Mouse (Mus musculus): ENCODE data around the gene Ankrd13b. TPM values are rescaled to one million over a fixed set of nuclear protein-coding genes. Genes with fewer than 3 reads are reported as not detected.

Gene Ankrd13b
- total and polyA plus RNA-seq, 3 experiments = 22.6 to 54.0 TPM; not detected in 1

GRCm38 (mm10) chr11:77494782-77495181 lies 5.3 kb upstream of the Ankrd13b start:
- H3K9ac ChIP-seq (ENCODE audit: control insufficient read depth, low read depth, low read length, poor library complexity, severe bottlenecking) = no peak overlapping the region; the same call in 1 of the 2 replicates
- H3K27ac ChIP-seq (ENCODE audit: control insufficient read depth, low read depth, low read length) = no peak overlapping the region
- TF ChIP-seq CHD2 (IDR thresholded peaks at IDR 0.05; ENCODE audit: low read length) (no peak), TAL1 (IDR thresholded peaks at IDR 0.05; ENCODE audit: low read length) (no peak), ZC3H11A (IDR thresholded peaks at IDR 0.05; ENCODE audit: low read depth, low read length) (no peak), GABPA (IDR thresholded peaks at IDR 0.05; ENCODE audit: low read depth, low read length) (no peak), UBTF (IDR thresholded peaks at IDR 0.05; ENCODE audit: borderline replicate concordance, insufficient read depth, low read depth, low read length) (no peak), ZNF384 (IDR thresholded peaks at IDR 0.05; ENCODE audit: low read depth, low read length) (no peak), KAT2A (conservative IDR thresholded peaks at IDR 0.05; ENCODE audit: low read depth, low read length) (no peak), POLR2A (IDR thresholded peaks at IDR 0.05; ENCODE audit: control insufficient read depth in 1 of 2, insufficient read depth in 1 of 2, low read depth in 1 of 2, low read length in 2 of 2, poor library complexity in 1 of 2) (no peak), ETS1 (IDR thresholded peaks at IDR 0.05; ENCODE audit: low read depth, low read length) (no peak)
- DNase-seq (ENCODE audit: low read depth, low spot score) = no peak
- peaks cover 2 to 19% of the 10 kb centered on the region in 2 experiments; a peak in 3 of 4 replicates for H3K4me1 ChIP-seq (ENCODE audit: control insufficient read depth in 1 of 2, insufficient read depth in 2 of 2, low read length in 2 of 2)
- H3K9me3 ChIP-seq (replicated peaks; ENCODE audit: insufficient read depth, low read length) = no peaks in the 10 kb centered on the region
- peaks cover 50% of the 10 kb centered on the region for H3K79me2 ChIP-seq (ENCODE audit: control insufficient read depth, insufficient read depth, low read length, poor library complexity)
- no peaks in the 10 kb centered on the region for H3K27me3 ChIP-seq (ENCODE audit: control insufficient read depth in 1 of 2, insufficient read depth in 2 of 2, low read length in 2 of 2)
- H3K4me3 ChIP-seq (ENCODE audit: control insufficient read depth in 1 of 2, insufficient read depth in 1 of 2, low read depth in 2 of 2, low read length in 2 of 2) = peak overlapping the region in 1 of 2 experiments; percentile 57; a peak in 2 of 4 replicates
- H3K36me3 ChIP-seq (ENCODE audit: control insufficient read depth in 1 of 2, insufficient read depth in 2 of 2, low read length in 2 of 2) = peaks cover 0 to 13% of the 10 kb centered on the region in 2 experiments; a peak in 3 of 4 replicates

GRCm38 (mm10) chr11:77494344-77494676 lies 4.8 kb upstream of the Ankrd13b start:
- H3K9me3 ChIP-seq (replicated peaks; ENCODE audit: insufficient read depth, low read length) = no peaks in the 10 kb centered on the region
- peaks cover 53% of the 10 kb centered on the region for H3K79me2 ChIP-seq (ENCODE audit: control insufficient read depth, insufficient read depth, low read length, poor library complexity)
- peak overlapping the region; percentile 75 for H3K9ac ChIP-seq (ENCODE audit: control insufficient read depth, low read depth, low read length, poor library complexity, severe bottlenecking)
- TF ChIP-seq NRF1 (IDR thresholded peaks at IDR 0.05; ENCODE audit: insufficient read depth, low read depth, low read length, poor library complexity, severe bottlenecking) (no peak), RCOR1 (IDR thresholded peaks at IDR 0.05; ENCODE audit: low read depth, low read length) (no peak), ELF1 (IDR thresholded peaks at IDR 0.05; ENCODE audit: low read depth, low read length) (no peak), TBP (IDR thresholded peaks at IDR 0.05; ENCODE audit: low read depth, low read length) (no peak)
- DNase-seq (ENCODE audit: low read depth, low spot score) = no peak
- peaks cover 0 to 13% of the 10 kb centered on the region in 2 experiments; a peak in 2 of 4 replicates for H3K36me3 ChIP-seq (ENCODE audit: control insufficient read depth in 1 of 2, insufficient read depth in 2 of 2, low read length in 2 of 2)
- H3K4me3 ChIP-seq (ENCODE audit: control insufficient read depth in 1 of 2, insufficient read depth in 1 of 2, low read depth in 2 of 2, low read length in 2 of 2) = peak overlapping the region; percentile 57 to 90
- no peaks in the 10 kb centered on the region for H3K27me3 ChIP-seq (ENCODE audit: control insufficient read depth in 1 of 2, insufficient read depth in 2 of 2, low read length in 2 of 2)
- peak overlapping the region; percentile 26 for H3K27ac ChIP-seq (ENCODE audit: control insufficient read depth, low read depth, low read length)
- peaks cover 2 to 19% of the 10 kb centered on the region in 2 experiments; a peak in 3 of 4 replicates for H3K4me1 ChIP-seq (ENCODE audit: control insufficient read depth in 1 of 2, insufficient read depth in 2 of 2, low read length in 2 of 2)
